Mouse (Mus musculus) olfactory bulb, adult 2 months (tissue): ENCODE data around the gene 5530401A14Rik.

ENCODE experiments used
- CTCF ChIP-seq: fragments of 200-500 bp; IDR thresholded peaks from 2 replicates; pipeline ENCODE4 v1.5.1; 2012; ENCODE audit warnings: low read depth, mild to moderate bottlenecking, low read length, moderate library complexity; ENCODE audit not compliant: insufficient read depth
- POLR2A ChIP-seq: fragments of 200-500 bp; IDR thresholded peaks from 2 replicates; pipeline ENCODE4 v1.6.1; 2012; ENCODE audit warnings: mild to moderate bottlenecking, low read depth, low read length, moderate library complexity; ENCODE audit not compliant: insufficient read depth

DNA sequence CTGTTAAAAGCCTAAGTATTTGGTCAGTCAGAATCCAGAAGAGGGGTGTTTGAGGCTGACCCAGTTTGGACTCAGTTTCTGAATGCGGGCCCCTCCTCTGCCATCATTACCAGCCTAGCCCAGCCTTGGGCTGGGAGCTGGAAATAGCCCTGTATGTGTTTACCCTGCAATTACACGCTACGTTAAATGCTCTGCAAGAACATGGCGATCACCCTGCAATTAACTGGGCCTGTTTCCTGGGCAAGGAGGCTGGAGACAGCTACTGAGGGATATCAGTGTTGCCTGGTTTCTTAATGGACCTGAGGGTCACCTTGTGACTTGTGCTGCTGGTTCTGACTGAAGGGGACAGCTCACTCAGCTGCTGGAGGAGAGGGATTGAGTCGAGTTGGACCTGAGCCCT lies 43.9 kb upstream of the 5530401A14Rik start:
- no peak for TF ChIP-seq CTCF
- TF ChIP-seq POLR2A, result no peak
